8 mouse cellular contexts compared by ENCODE assay signal in the genomic region with DNA sequence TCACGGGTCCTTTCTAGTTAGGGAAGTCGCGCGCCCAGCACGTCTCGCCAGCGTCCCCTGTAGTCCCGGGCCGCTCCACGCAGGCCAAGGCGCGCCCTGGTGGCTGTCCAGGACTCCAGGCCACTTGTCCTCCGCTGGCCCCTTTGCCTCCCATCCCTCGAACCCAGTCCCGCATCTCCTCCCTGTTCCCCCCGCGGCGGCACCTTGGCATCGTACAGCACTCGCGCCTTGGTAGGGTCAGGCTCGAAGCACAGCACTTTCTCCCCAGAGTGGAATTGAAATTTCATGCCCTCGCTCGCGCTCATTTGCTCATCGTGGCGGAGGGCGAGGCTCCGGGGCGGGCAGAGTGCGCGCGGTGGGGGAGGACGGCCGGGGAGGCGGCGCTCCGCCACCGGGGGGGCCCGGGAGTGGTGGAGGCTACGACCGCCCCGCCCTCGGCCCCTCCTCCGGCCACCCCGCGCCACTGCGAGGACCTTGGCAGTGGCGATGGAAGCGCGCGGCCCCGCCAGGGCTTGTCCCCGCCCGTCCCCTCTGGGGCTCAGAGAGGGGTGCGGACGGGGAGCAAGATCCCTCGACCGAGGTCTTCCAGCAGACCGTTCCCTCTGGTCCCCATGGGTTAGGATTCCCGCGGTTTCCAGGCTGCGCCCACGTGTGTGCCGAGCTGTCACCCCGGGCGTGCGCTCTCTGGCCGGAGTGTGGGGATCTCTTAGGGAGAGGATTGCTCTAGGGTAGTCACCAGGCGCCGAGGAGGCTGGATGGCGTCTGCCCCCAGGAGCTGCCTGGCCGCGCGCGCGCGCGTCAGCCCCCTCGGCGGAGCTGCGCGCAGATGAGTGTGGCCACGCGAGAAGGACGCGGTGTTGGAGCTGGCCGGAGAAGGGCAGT. TPM values are rescaled to one million over a fixed set of nuclear protein-coding genes. Genes with fewer than 3 reads are reported as not detected.
DNase-seq lines count a peak whose midpoint lies in the region; ATAC-seq and TF ChIP-seq lines count a peak whose summit lies in the region.

Gene Msl3 (minus strand): TSS at position 374 of the 882 bp plus-strand sequence.

- ATAC-seq in forebrain, embryonic 15.5 days (replicated peaks), result peak; percentile 92
- ATAC-seq in liver, postnatal 0 days, result peak; percentile 91
- ATAC-seq in neural tube, embryonic 13.5 days (ENCODE audit: low read depth), result peak; percentile 93

- 26% methylated on average over 71 of the region's 88 CpGs for WGBS in forebrain, embryonic 15.5 days
- WGBS in liver, postnatal 0 days (ENCODE audit: insufficient replicate concordance), result 13% methylated on average over 56 of the region's 88 CpGs
- WGBS in neural tube, embryonic 13.5 days, result 16% methylated on average over 88 of the region's 88 CpGs

- no peak for TF ChIP-seq EP300 in liver, postnatal 0 days (IDR thresholded peaks at IDR 0.05; ENCODE audit: low read depth)

- TF ChIP-seq POLR2A in testis, adult 2 months (IDR thresholded peaks at IDR 0.05; ENCODE audit: control insufficient read depth, low read depth, low read length), result peak; percentile 76

- peak within 1 kb of the TSS; percentile 92 for H3K27ac ChIP-seq in forebrain, embryonic 15.5 days (replicated peaks)
- peak within 1 kb of the TSS; percentile 98 for H3K27ac ChIP-seq in liver, postnatal 0 days (ENCODE audit: low read depth)
- H3K27ac ChIP-seq in neural tube, embryonic 13.5 days (replicated peaks), result peak within 1 kb of the TSS; percentile 91
- peak within 1 kb of the TSS; percentile 87 for H3K27ac ChIP-seq in testis, adult 2 months (ENCODE audit: control insufficient read depth, insufficient read depth, low read depth, low read length)

- peak; percentile 55 for DNase-seq in ES-CJ7 (ENCODE audit: low read depth, low spot score)
- peak; percentile 83 for DNase-seq in cerebellum, adult 11 months
- DNase-seq in heart, postnatal 14 days, result peak; percentile 88 to 89
- DNase-seq in layer of hippocampus, adult 11-12 months (ENCODE audit: low spot score), result peak; percentile 70
- peak; percentile 86 for DNase-seq in liver, postnatal 0 days

- intact Hi-C loops in heart, postnatal 14 days (cut with DNase I), result loop anchor here (5.0 to 10.0 kb wide), 2 partner anchors 259 to 631 kb away; no protein-coding TSS in a partner anchor

- H3K4me3 ChIP-seq in forebrain, embryonic 15.5 days, result peak within 1 kb of the TSS; percentile 64
- peak within 1 kb of the TSS; percentile 58 for H3K4me3 ChIP-seq in liver, postnatal 0 days (ENCODE audit: low read depth, low read length)
- peak within 1 kb of the TSS; percentile 50 for H3K4me3 ChIP-seq in neural tube, embryonic 13.5 days
- H3K4me3 ChIP-seq in testis, adult 2 months (ENCODE audit: control insufficient read depth, low read depth, low read length), result peak within 1 kb of the TSS; percentile 84

- H3K4me1 ChIP-seq in forebrain, embryonic 15.5 days, result no peaks in the 10 kb centered on the region
- H3K4me1 ChIP-seq in liver, postnatal 0 days (ENCODE audit: insufficient read depth), result no peaks in the 10 kb centered on the region
- 0 out of 2 replicates have a peak, but pooled peaks cover 6% of the 10 kb centered on the region for H3K4me1 ChIP-seq in neural tube, embryonic 13.5 days (replicated peaks)
- H3K4me1 ChIP-seq in testis, adult 2 months (ENCODE audit: control insufficient read depth, insufficient read depth, low read length), result peaks cover 8% of the 10 kb centered on the region

- H3K4me2 ChIP-seq in forebrain, embryonic 15.5 days (replicated peaks), result peak within 1 kb of the TSS; percentile 75
- H3K4me2 ChIP-seq in liver, postnatal 0 days (ENCODE audit: low read depth, low read length), result peak within 1 kb of the TSS; percentile 83
- peak within 1 kb of the TSS; percentile 72 for H3K4me2 ChIP-seq in neural tube, embryonic 13.5 days

- H3K9ac ChIP-seq in forebrain, embryonic 15.5 days (replicated peaks), result peak within 1 kb of the TSS; percentile 62
- peak within 1 kb of the TSS; percentile 68 for H3K9ac ChIP-seq in liver, postnatal 0 days (replicated peaks)
- H3K9ac ChIP-seq in neural tube, embryonic 13.5 days, result peak within 1 kb of the TSS; percentile 75

- H3K27me3 ChIP-seq in forebrain, embryonic 15.5 days, result no peaks in the 10 kb centered on the region
- H3K27me3 ChIP-seq in liver, postnatal 0 days (ENCODE audit: insufficient read depth, low read length), result no peaks in the 10 kb centered on the region
- H3K27me3 ChIP-seq in neural tube, embryonic 13.5 days, result no peaks in the 10 kb centered on the region
- H3K27me3 ChIP-seq in testis, adult 2 months (ENCODE audit: control insufficient read depth, insufficient read depth, low read length), result no peaks in the 10 kb centered on the region

- H3K9me3 ChIP-seq in forebrain, embryonic 15.5 days, result no peaks in the 10 kb centered on the region
- no peaks in the 10 kb centered on the region for H3K9me3 ChIP-seq in liver, postnatal 0 days (ENCODE audit: low read length)
- H3K9me3 ChIP-seq in neural tube, embryonic 13.5 days, result no peaks in the 10 kb centered on the region

- H3K36me3 ChIP-seq in forebrain, embryonic 15.5 days, result no peaks in the 10 kb centered on the region; the same call in 1 of the 2 replicates
- H3K36me3 ChIP-seq in liver, postnatal 0 days (replicated peaks; ENCODE audit: insufficient read depth, low read length), result peaks cover 12% of the 10 kb centered on the region
- H3K36me3 ChIP-seq in neural tube, embryonic 13.5 days, result no peaks in the 10 kb centered on the region; the same call in 1 of the 2 replicates
- no peaks in the 10 kb centered on the region for H3K36me3 ChIP-seq in testis, adult 2 months (ENCODE audit: control insufficient read depth, insufficient read depth, low read length)

- peak; percentile 70 for TF ChIP-seq CTCF in liver, postnatal 0 days (IDR thresholded peaks at IDR 0.05; ENCODE audit: low read depth)
- TF ChIP-seq CTCF in testis, adult 2 months (IDR thresholded peaks at IDR 0.05; ENCODE audit: control insufficient read depth, insufficient read depth, insufficient replicate concordance, low read depth, low read length), result no peak

RNA-seq across cellular contexts. Expression of gene Msl3, which starts in this region (rescaled TPM):
- polyA plus RNA-seq in forebrain, embryonic 15.5 days (2015; fragmentation: Nextera tagmentation; extraction: Ambion mirVana), result 21.0 and 22.1 TPM in 2 replicates
- 10 to 100 TPM; 43.0 to 49.2 TPM for total RNA-seq in heart, postnatal 14 days (2021)
- 13.9 and 15.6 TPM in 2 replicates for polyA plus RNA-seq in liver, postnatal 0 days (2015; fragmentation: Nextera tagmentation; extraction: Ambion mirVana)
- 19.9 and 23.0 TPM in 2 replicates for polyA plus RNA-seq in neural tube, embryonic 13.5 days (2015; fragmentation: Nextera tagmentation; extraction: Ambion mirVana)
- 6.6 and 7.0 TPM in 2 replicates for polyA plus RNA-seq in testis, adult 2 months (2012; rRNA removed)

Comparison
In these comparisons a context has a peak if more than half of its experiments do, and no peak if none do; other contexts are left out.
1. Peak in every context shown above with its lines: DNase-seq, ATAC-seq, H3K4me3 ChIP-seq and H3K27ac ChIP-seq.